Mouse (Mus musculus) limb, embryonic 14.5 days (tissue): ENCODE results near the gene Sh3glb2. TPM values are rescaled to one million over a fixed set of nuclear protein-coding genes. Genes with fewer than 3 reads are reported as not detected.

Source experiments
- ATAC-seq: fragments of 200-750 bp; cut with Nextera tagmentation; 2 replicates; pipeline ENCODE4 v1.8.0; 2017; ENCODE audit warnings: low read depth, moderate number of reproducible peaks, moderate TSS enrichment; ENCODE audit not compliant: low FRiP score
- DNase-seq: peaks from one replicate; pipeline ENCODE4 v3.0.0-alpha.2; 2015; ENCODE audit warnings: low spot score
- H3K27ac ChIP-seq: fragments of 300-500 bp; sonication (generic); replicated peaks from 2 replicates; pipeline ENCODE4 v1.5.1; 2014; ENCODE audit warnings: low read depth, mild to moderate bottlenecking, low read length, moderate library complexity, mixed read lengths
- H3K27me3 ChIP-seq: fragments of 300-500 bp; sonication (generic); 2 replicates; pipeline ENCODE4 v1.6.1; 2014; ENCODE audit warnings: low read length, mixed read lengths; ENCODE audit not compliant: control insufficient read depth, insufficient read depth
- H3K36me3 ChIP-seq: fragments of 300-500 bp; sonication (generic); 2 replicates; pipeline ENCODE4 v1.6.1; 2014; ENCODE audit warnings: mild to moderate bottlenecking, low read length, moderate library complexity, mixed read lengths; ENCODE audit not compliant: control insufficient read depth, insufficient read depth
- H3K4me1 ChIP-seq: fragments of 300-500 bp; sonication (generic); 2 replicates; pipeline ENCODE4 v1.6.1; 2014; ENCODE audit warnings: antibody characterized with exemption, low read length, mixed read lengths; ENCODE audit not compliant: control insufficient read depth, insufficient read depth
- H3K4me2 ChIP-seq: fragments of 300-500 bp; sonication (generic); replicated peaks from 2 replicates; pipeline ENCODE4 v1.6.1; 2014; ENCODE audit warnings: low read depth, mild to moderate bottlenecking, low read length, moderate library complexity; ENCODE audit not compliant: severe bottlenecking
- H3K4me3 ChIP-seq: fragments of 300-500 bp; sonication (generic); replicated peaks from 2 replicates; pipeline ENCODE4 v1.5.1; 2014; ENCODE audit warnings: low read length
- H3K9ac ChIP-seq: fragments of 300-500 bp; sonication (generic); 2 replicates; pipeline ENCODE4 v1.6.1; 2014; ENCODE audit warnings: mild to moderate bottlenecking, low read depth, low read length, moderate library complexity; ENCODE audit not compliant: severe bottlenecking
- H3K9me3 ChIP-seq: fragments of 300-500 bp; sonication (generic); 2 replicates; pipeline ENCODE4 v1.6.1; 2016; ENCODE audit warnings: low read length; ENCODE audit not compliant: control insufficient read depth
- POLR2A ChIP-seq: fragments of 200-500 bp; IDR thresholded peaks from 2 replicates; pipeline ENCODE4 v1.8.0; 2012; ENCODE audit warnings: inconsistent platforms, mild to moderate bottlenecking, moderate library complexity, borderline replicate concordance; ENCODE audit not compliant: insufficient read depth, insufficient read length; ENCODE audit errors: extremely low read depth
- WGBS: fragments of 180-500 bp; shearing (Covaris S2); extraction: QIAGEN DNeasy Blood & Tissue Kit; methylation state at CpG from one replicate; pipeline ENCODE4 v1.1.7; 2014; 5-methylcytosine and 5-hydroxymethylcytosine counted together
- polyA plus RNA-seq, 2 experiments: library from polyadenylated mRNA; depleted of rRNA in 1 of 2; stranded (reverse) in 1 of 2; unstranded in 1 of 2; fragments of >200 nt; fragmentation: Nextera tagmentation in 1 of 2; extraction: Ambion mirVana in 1 of 2; gene quantifications; 2 replicates each; pipeline versions ENCODE4 v1.2.1 to v1.2.3; 2012 to 2014

Sh3glb2 gene
- polyA plus RNA-seq, 2 experiments: 64.8 to 122 TPM

DNA sequence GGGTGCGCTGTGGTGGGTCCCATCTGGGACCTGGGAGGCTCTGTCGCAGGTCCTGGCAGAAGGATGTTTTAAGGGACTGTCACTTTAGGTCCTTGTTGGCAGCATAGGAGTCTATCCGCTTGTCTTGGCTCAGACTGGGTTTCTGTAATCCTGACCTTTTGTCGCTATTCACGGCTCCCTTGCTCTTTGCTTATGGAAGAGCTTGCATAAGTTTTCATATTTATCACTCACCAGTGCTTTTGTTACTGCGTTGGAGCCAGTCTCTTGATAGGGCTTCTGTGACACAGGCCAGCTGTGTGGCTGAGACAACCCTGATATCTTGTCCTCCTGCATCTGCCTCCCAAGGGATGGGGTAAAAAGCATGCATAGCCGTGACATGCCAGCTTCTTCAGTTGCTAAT lies 20.2 kb upstream of the Sh3glb2 start:
- WGBS: 90% methylated on average over 7 of the region's 7 CpGs
- no peak for TF ChIP-seq POLR2A
- Histone ChIP-seq H3K36me3 (peaks cover 86% of the 10 kb centered on the region), H3K27me3 (no peaks in the 10 kb centered on the region), H3K9ac (no peak overlapping the region), H3K9me3 (no peaks in the 10 kb centered on the region), H3K4me3 (no peak overlapping the region), H3K4me1 (no peaks in the 10 kb centered on the region), H3K27ac (no peak overlapping the region), H3K4me2 (no peak overlapping the region)
- ATAC-seq: no peak
- DNase-seq: no peak

DNA sequence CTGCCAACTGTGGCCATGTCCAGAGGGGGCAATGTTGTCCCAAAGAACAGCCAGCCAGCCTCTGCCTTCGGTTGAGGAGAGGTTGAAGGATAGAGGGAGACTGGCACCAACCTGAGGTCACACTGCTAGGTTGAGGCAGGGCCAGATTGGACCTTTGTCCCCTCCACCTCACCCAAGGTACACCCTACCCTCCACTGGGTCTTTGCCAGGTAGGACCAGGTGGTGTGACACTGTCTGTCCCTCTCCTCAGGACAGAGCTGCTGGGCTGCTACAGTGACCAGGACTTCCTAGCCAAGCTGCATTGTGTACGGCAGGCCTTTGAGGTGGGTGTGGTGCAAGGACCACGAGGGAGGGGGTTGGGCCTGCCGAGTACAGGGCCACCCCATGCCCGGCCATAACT lies 18.6 kb upstream of the Sh3glb2 start:
- Histone ChIP-seq H3K4me2 (no peak overlapping the region), H3K9me3 (no peaks in the 10 kb centered on the region), H3K9ac (no peak overlapping the region), H3K4me1 (no peaks in the 10 kb centered on the region), H3K4me3 (no peak overlapping the region), H3K27ac (no peak overlapping the region), H3K36me3 (peaks cover 86% of the 10 kb centered on the region), H3K27me3 (no peaks in the 10 kb centered on the region)
- TF ChIP-seq POLR2A: no peak
- WGBS: 74% methylated on average over 5 of the region's 5 CpGs
- no peak for ATAC-seq
- DNase-seq: no peak

DNA sequence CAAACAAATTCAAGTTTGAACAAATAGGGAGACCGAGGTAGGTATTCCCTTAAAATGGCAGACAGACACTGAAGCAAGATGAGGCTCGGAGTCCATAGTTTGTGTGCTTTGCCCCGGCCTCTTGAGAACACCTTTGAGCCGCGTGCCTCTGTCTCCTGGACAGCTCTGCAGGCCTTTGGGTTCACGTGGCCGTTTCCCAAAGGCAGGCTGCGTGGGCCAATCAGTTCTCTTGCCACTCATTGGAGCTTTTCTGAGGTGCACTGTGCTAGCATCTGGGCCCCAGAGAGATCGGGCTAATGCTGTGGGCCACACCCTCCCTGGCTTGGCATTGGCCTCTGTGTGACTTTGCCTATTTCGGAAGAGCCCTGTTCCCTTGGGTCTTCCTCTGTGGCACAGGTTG lies 16.8 kb upstream of the Sh3glb2 start:
- H3K27ac ChIP-seq: no peak overlapping the region
- H3K4me3 ChIP-seq: no peak overlapping the region
- no peak for TF ChIP-seq POLR2A
- WGBS: 91% methylated on average over 10 of the region's 10 CpGs
- H3K4me1 ChIP-seq: no peaks in the 10 kb centered on the region
- H3K9ac ChIP-seq: no peak overlapping the region
- no peak overlapping the region for H3K4me2 ChIP-seq
- no peak for DNase-seq
- peaks cover 86% of the 10 kb centered on the region for H3K36me3 ChIP-seq
- no peaks in the 10 kb centered on the region for H3K9me3 ChIP-seq
- no peaks in the 10 kb centered on the region for H3K27me3 ChIP-seq
- ATAC-seq: no peak

DNA sequence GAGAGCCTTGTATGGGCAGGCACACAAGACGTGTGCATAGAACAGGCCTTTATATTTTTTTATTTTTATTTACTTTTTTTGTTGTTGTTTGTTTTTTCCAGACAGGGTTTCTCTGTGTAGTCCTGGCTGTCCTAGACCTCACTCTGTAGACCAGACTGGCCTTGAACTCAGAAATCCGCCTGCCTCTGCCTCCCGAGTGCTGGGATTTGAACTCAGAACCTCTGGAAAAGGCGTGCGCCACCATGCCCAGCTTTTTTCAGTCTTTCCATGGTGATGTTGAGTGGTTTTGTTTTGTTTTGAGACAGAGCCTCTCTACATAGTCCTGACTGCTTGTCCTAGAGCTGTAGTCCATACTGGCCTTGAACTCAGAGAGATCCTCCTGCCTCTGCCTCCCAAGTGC lies 13.6 kb upstream of the Sh3glb2 start:
- DNase-seq: no peak
- H3K27me3 ChIP-seq: no peaks in the 10 kb centered on the region
- H3K4me2 ChIP-seq: no peak overlapping the region
- no peak for TF ChIP-seq POLR2A
- no peak overlapping the region for H3K9ac ChIP-seq
- no peak overlapping the region for H3K27ac ChIP-seq
- H3K4me1 ChIP-seq: no peaks in the 10 kb centered on the region
- H3K9me3 ChIP-seq: no peaks in the 10 kb centered on the region
- 95% methylated on average over 5 of the region's 5 CpGs for WGBS
- ATAC-seq: no peak
- H3K4me3 ChIP-seq: no peak overlapping the region
- peaks cover 88% of the 10 kb centered on the region for H3K36me3 ChIP-seq

DNA sequence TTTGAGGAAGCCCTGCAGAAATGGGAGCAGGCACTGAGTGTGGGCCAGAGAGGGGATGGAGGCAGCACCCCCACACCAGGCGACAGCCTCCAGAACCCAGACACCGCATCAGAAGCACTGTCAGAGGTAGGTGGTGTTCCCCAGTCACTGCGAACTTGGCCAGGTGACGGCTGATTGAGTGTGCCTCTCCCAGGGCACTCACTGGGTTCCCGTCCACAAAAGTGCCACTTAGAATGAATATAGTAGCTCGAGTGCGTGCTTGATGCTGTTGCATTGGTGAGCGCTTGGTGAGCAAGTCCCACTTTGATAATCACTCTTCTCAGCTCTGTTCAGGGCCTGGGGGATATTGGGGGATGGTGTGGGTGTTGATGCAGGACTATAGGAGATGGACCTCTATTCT lies 12.4 kb upstream of the Sh3glb2 start:
- TF ChIP-seq POLR2A: no peak
- peaks cover 85% of the 10 kb centered on the region for H3K36me3 ChIP-seq
- H3K27ac ChIP-seq: no peak overlapping the region
- no peak overlapping the region for H3K9ac ChIP-seq
- 96% methylated on average over 8 of the region's 8 CpGs for WGBS
- no peak overlapping the region for H3K4me3 ChIP-seq
- no peaks in the 10 kb centered on the region for H3K4me1 ChIP-seq
- H3K4me2 ChIP-seq: no peak overlapping the region
- H3K27me3 ChIP-seq: no peaks in the 10 kb centered on the region
- DNase-seq (no peak), ATAC-seq (no peak)
- H3K9me3 ChIP-seq: no peaks in the 10 kb centered on the region

DNA sequence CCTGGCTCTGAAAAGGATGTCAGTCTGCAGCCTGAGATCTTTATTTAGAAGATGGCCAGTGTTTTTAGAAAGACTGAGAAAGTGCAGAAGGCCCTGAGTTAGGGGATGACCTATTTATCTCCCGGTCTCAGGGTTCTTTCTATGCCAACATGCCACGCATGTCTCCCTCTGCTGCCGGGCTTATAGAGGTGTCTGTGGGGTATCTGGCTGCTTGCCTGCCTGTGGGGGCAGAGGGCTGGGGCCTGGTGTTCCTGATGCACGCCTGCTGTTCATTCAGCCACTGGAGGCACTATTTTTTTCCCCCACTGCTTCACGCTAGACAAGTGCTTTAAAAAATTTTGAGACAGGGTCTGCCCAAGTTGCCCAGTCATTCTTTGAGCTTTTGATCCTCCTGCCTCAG lies 7.1 kb upstream of the Sh3glb2 start:
- ATAC-seq: no peak
- 81% methylated on average over 5 of the region's 5 CpGs for WGBS

More for the DNA sequence above, 7.1 kb upstream of the Sh3glb2 start:
- Histone ChIP-seq H3K4me3 (no peak overlapping the region), H3K4me2 (no peak overlapping the region), H3K27ac (no peak overlapping the region), H3K36me3 (peaks cover 41% of the 10 kb centered on the region), H3K9ac (no peak overlapping the region), H3K27me3 (no peaks in the 10 kb centered on the region), H3K4me1 (peaks cover 11% of the 10 kb centered on the region), H3K9me3 (no peaks in the 10 kb centered on the region)
- DNase-seq: no peak
- no peak for TF ChIP-seq POLR2A
